Mouse (Mus musculus) cortical plate, adult 2 months (tissue): ENCODE measurements at regions not wholly inside any gene's neighbourhood (a gene's known extent, or its start where the extent isn't known, plus 50 kb on each side); places are given as distances from the start of the nearest gene placed in this dataset.
"Not testable (repeated sequence)": the region's sequence is repeated elsewhere in the genome, so short reads cannot be mapped to it uniquely, and the experiment has no call there.

Experiments
- H3K27ac ChIP-seq: fragments of 200-500 bp; 2 replicates; pipeline ENCODE4 v1.5.1; 2012; ENCODE audit warnings: low read length, control low read depth, inconsistent platforms; ENCODE audit not compliant: insufficient read depth
- H3K4me1 ChIP-seq: fragments of 200-500 bp; 2 replicates; pipeline ENCODE4 v1.6.1; 2011; ENCODE audit warnings: low read length; ENCODE audit not compliant: control insufficient read depth, insufficient read depth
- H3K4me3 ChIP-seq: fragments of 200-500 bp; 2 replicates; pipeline ENCODE4 v1.5.1; 2011; ENCODE audit warnings: mild to moderate bottlenecking, low read length, control low read depth; ENCODE audit not compliant: insufficient read depth
- CTCF ChIP-seq: fragments of 200-500 bp; IDR thresholded peaks from 2 replicates; pipeline ENCODE4 v1.5.1; 2011; ENCODE audit warnings: mild to moderate bottlenecking, control low read depth, low read length; ENCODE audit not compliant: insufficient read depth; ENCODE audit errors: extremely low read depth
- POLR2A ChIP-seq: fragments of 200-500 bp; IDR thresholded peaks from 2 replicates; pipeline ENCODE4 v1.6.1; 2011; ENCODE audit warnings: mild to moderate bottlenecking, low read length, control low read depth; ENCODE audit not compliant: insufficient read depth; ENCODE audit errors: extremely low read depth

DNA sequence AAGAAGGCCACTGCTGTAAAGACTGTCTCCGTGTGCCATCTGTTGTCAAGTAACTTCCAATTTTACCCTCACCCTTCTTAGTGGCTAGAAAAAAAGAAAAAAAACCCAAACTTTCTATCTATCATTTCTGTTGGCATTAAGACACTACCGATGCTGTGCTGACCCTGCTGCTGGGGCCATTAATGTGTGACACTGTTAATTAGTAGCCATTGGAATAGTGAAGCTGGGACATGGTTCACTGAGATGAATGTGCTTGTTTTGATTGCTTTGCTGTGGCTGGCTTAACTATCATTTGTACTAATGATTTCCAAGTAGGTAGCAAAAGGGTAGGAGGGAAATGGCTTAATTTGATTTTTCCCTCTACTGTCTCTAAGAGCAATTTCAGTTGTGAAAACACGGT lies 524.9 kb upstream of the Stxbp6 start:
- no peaks in the 10 kb centered on the region for H3K4me1 ChIP-seq
- H3K4me3 ChIP-seq = no peak overlapping the region
- TF ChIP-seq POLR2A (no peak), CTCF (no peak)
- H3K27ac ChIP-seq = no peak overlapping the region

DNA sequence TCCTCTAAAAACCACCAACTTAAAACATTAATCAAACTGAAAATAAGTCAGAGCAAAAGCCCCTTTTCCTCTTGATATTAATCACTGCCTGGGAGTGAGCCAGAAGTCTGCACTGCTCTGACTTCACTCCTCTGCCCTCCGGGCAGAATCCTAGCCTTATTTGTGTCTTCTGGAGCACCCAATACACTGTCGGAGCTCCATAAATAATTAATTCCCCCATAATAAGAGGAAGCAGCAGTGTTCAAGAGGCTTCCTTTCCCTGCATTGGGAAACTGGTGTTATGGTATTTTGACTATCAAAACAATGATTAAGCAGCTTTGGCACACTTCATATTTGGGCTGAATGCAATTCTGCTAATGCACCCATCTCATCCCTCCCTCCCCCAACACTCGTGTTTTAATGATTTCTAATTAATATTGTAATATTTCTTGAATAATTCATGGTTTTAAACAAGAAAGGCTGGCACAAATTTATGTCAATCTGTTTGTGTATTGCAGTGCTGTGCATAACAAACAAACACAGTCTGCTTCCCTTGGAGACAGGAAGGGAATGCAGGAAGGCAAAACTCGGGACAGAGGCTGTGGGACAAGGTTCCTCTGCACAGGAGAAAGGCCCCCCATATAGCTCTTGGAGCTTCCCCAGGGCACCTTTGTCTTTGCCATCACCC lies 523.5 kb upstream of the Stxbp6 start:
- TF ChIP-seq CTCF = no peak
- no peak for TF ChIP-seq POLR2A
- no peak overlapping the region for H3K4me3 ChIP-seq
- no peaks in the 10 kb centered on the region for H3K4me1 ChIP-seq
- no peak overlapping the region for H3K27ac ChIP-seq

DNA sequence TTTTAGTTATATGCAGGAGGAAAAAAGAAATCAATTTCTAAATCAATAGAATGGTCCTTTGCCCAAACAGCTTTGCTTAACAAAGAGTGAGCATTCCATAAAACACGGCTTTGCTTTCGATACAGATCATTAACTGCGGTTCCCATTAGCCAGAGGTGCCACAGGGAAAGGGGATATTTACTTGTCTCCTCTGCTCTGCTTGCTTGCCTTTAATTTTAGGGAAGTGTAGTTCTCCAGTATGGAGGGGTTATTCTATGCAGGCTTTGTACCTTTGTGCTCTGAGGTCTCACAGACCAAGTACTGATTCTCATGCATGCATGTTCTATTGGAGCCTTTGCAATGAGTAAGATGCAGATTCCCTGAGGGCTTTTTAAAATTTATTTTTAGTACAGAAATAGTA lies 520.2 kb upstream of the Stxbp6 start:
- TF ChIP-seq POLR2A (no peak), CTCF (no peak)
- Histone ChIP-seq H3K4me3 (no peak overlapping the region), H3K27ac (no peak overlapping the region), H3K4me1 (no peaks in the 10 kb centered on the region)

DNA sequence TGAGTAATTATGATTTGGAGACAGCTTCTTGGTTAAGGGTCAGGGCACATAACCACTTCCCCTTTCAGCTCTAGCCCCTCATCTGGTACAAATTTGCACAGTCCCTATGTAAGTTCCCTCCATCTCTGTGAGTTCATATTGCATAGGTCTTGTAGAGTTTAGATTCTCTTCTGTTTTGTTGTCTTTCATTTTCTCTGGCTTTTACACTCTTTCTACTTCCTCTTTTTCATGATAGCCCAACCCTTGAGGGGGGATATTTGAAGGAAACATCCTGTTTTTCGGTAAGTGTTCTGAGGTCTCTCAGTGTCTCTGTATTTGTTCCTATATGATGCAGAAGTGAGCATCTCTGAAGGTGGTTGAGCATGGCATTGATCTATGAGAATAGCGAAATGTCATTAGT lies 515.7 kb upstream of the Stxbp6 start:
- no peak overlapping the region for H3K27ac ChIP-seq

DNA sequence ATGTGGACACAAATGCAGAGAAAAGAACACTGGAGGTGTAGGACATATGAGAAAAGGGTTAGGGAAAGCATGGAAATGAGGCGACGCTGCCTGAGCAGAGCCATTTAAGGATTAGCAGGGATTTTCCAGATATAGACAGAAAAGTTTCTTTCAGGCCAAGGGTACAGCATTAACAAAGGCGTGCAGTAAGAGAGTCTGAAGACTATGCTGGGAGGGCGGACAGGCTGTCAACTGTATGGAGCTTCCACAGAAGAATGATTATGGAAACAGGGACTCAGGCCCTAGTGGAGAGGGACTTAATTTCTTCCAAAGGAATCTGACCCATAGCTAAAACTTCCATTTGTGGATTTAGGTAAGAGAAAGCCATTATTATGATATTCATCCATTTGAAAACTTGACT lies 511.3 kb upstream of the Stxbp6 start:
- Histone ChIP-seq H3K27ac (no peak overlapping the region), H3K4me3 (no peak overlapping the region), H3K4me1 (no peaks in the 10 kb centered on the region)
- TF ChIP-seq CTCF (no peak), POLR2A (no peak)

More for the DNA sequence above, 515.7 kb upstream of the Stxbp6 start:
- H3K4me1 ChIP-seq = no peaks in the 10 kb centered on the region
- TF ChIP-seq CTCF (no peak), POLR2A (no peak)
- H3K4me3 ChIP-seq = no peak overlapping the region

DNA sequence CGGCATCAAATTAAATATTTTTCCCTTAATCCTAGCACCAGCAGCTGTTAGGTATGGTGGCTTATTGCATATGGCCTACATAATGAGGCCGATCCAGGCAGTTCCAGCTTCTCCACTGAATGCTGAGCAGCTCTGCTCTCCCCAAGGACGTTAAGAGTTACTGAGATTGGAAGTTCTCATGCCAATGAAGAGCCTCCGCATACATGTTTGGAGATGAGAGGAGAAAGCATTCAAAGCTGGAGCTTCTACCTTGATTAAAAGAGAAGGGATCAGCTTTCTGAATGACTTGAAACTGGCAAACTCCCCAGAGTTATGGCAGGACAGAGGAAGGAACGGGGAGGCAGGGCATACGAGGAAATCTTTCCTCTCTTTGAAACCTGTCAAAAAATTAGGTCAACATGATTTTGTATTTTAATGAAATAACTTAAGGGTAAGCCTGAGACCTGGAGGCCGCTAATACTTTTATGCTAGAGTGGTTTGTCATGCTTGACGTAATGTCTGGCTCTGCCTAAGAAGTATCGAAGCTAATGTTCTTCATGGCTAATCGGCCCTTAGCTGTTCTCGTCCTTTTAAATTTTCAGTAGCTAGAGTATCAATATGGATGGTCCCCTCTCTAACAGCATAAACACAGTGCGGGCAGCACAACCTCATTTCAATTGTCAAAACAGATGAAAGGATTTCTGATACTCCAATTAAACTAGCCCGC lies 489.0 kb upstream of the Stxbp6 start:
- TF ChIP-seq POLR2A = no peak
- no peak for TF ChIP-seq CTCF
- Histone ChIP-seq H3K27ac (no peak overlapping the region), H3K4me3 (no peak overlapping the region), H3K4me1 (no peaks in the 10 kb centered on the region)

DNA sequence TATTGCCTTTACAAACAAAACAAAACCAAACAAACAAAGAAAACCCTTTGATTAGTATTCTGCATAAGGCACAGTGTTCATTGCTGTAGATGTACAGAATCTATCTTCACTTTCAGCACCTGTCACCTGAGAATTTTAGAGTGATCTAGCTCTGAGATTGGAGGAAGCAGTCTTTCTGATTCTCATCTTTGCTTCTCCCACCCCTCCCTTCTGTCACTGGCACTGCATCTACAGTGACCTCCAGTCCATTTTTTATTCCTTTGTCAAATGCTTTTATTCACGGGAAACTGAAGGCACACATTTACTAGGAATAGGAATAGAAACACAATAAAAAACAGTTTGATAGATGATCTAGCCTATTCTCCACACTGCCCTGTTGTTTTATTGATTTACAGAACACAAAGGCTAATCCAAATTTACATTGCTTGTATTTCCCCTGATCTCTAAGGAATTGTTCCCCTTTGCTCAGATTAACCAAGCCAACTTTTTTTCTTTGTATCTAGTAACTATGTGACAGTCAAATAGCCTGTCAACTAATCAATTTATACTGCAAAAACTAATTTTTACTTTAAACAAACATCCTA lies 488.2 kb upstream of the Stxbp6 start:
- no peak overlapping the region for H3K4me3 ChIP-seq
- no peak overlapping the region for H3K27ac ChIP-seq
- TF ChIP-seq CTCF (no peak), POLR2A (no peak)
- H3K4me1 ChIP-seq = no peaks in the 10 kb centered on the region

DNA sequence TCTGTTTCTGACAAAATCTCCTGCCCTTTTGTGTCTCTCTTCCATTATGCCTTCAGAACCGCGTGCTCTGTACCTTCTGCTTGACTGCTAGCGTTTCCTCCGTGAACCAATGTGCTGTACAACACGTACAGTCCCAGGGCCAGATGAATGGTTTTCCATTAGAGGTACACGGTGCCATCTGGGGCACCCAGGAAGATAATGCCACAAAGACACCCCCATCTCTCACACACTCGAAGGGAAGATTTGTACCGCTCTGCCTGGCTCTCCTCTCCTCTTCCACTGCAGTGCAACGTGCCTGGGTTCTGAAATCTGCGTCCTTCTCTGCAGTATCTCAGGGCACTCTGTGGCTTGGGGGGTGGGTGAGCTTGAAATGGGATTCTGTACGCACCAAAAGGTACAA lies 487.4 kb upstream of the Stxbp6 start:
- H3K27ac ChIP-seq = no peak overlapping the region
- TF ChIP-seq CTCF = no peak
- no peak for TF ChIP-seq POLR2A
- no peaks in the 10 kb centered on the region for H3K4me1 ChIP-seq
- H3K4me3 ChIP-seq = no peak overlapping the region

DNA sequence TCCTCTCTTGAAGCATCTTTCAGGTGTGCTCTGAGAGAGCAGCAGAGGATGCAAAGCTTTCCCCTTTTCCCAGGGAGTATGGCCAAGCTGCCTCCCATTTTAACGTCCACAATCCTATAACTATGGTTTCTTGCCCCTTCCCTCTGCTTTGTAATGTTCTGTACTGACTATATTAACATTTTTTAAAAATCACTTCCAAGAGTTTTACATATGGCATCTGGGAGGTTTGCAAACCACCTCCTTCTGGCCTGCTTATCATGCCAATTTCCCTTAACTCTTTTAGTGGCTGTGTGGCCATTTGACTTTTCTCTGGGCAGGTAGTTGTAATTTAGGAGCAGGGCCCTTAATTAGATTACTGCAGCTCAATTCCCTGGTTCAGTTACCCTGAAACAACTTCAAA lies 486.9 kb upstream of the Stxbp6 start:
- TF ChIP-seq POLR2A = no peak
- no peak for TF ChIP-seq CTCF
- Histone ChIP-seq H3K4me1 (no peaks in the 10 kb centered on the region), H3K27ac (no peak overlapping the region), H3K4me3 (no peak overlapping the region)

DNA sequence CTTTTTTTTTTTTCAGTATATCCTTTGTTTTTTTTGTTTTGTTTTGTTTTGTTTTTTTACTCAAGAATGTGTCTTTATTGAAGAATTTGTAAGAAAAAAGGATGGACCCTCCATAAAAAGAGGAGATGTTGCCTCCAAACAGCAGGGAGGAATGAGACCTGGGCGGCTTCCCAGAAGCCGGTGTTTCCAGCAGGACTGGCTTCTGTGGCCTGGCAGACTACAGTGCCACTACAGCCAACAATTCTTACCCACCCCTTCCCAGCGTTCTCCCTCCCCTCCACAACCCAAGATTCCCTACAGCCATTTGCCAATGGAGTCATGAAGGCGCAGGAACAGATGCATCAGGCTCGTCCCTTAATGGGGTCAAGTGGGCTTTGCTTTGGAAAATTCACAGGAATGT lies 475.4 kb upstream of the Stxbp6 start:
- H3K4me1 ChIP-seq, H3K27ac ChIP-seq, H3K4me3 ChIP-seq: not testable (repeated sequence)
